Mouse (Mus musculus): ENCODE results near the gene Gm9964. TPM values are rescaled to one million over a fixed set of nuclear protein-coding genes. Genes with fewer than 3 reads are reported as not detected.
A peak's percentile ranks its signal among the peaks of the same experiment; 100 is the strongest.

Gene Gm9964
- polyA plus RNA-seq, 1 experiment from 2014 or later = not detected

DNA sequence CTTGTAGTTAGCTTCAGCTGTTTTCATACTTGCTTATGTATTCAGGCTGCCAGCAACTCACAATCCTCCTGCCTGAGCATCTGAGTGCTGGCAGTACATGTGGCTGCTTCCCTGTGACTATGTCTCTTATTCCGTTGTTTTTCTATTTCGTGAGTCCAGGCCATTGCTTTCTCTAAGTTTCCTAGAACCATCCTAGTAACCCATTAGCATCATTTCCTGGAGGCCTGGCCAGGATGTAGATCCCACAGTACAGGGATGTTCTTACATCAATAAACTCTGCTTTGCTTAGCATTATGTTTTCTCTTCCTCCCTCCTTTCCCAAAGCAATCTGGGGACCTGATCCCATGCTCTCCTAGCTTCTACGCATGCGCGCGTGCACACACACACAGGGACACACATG is 38.4 kb upstream of the Gm9964 start:
- H3K4me2 ChIP-seq (replicated peaks; ENCODE audit: low read depth, low read length) = no peak overlapping the region
- TF ChIP-seq EP300 (IDR thresholded peaks at IDR 0.05) = peak; percentile 56; the same call in 1 of the 2 replicates
- no peak for TF ChIP-seq CTCF (IDR thresholded peaks at IDR 0.05)
- H3K9ac ChIP-seq (replicated peaks; ENCODE audit: low read depth) = no peak overlapping the region
- no peak for ATAC-seq
- DNase-seq (ENCODE audit: low spot score) = peak; percentile 18
- no peaks in the 10 kb centered on the region for H3K36me3 ChIP-seq (ENCODE audit: insufficient read depth, low read length)
- no peak overlapping the region for H3K4me3 ChIP-seq (ENCODE audit: low read depth, low read length)
- no peaks in the 10 kb centered on the region for H3K9me3 ChIP-seq (ENCODE audit: low read length)
- H3K4me1 ChIP-seq (ENCODE audit: insufficient read depth, low read depth, low read length) = no peaks in the 10 kb centered on the region
- 79% methylated on average over 6 of the region's 6 CpGs for WGBS
- no peak overlapping the region for H3K27ac ChIP-seq (ENCODE audit: low read length)
- no peaks in the 10 kb centered on the region for H3K27me3 ChIP-seq (replicated peaks; ENCODE audit: insufficient read depth, low read length)

DNA sequence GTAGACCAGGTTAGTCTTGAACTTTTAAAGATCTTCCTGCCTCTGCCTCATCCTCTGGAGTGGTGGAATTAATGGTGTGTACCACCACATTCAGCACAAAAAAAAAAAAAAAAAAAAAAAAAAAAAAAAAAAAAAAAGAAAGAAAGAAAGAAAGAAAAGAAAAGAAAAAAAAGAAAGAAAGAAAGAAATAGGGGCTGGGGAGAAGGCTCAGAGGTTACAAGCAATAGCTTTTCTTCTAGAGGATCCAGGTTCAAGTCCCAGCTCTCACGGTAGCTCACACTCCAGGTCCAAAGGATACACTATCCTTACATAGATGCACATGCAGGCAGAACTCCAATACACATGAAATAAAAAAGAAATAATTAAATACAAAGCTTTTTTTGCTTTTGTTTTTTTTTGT is 32.9 kb upstream of the Gm9964 start:
- H3K27me3 ChIP-seq (replicated peaks; ENCODE audit: insufficient read depth, low read length) = no peaks in the 10 kb centered on the region
- H3K9me3 ChIP-seq (ENCODE audit: low read length) = no peaks in the 10 kb centered on the region
- ATAC-seq (no peak), DNase-seq (ENCODE audit: low spot score) (no peak)
- TF ChIP-seq EP300 (IDR thresholded peaks at IDR 0.05) (no peak), CTCF (IDR thresholded peaks at IDR 0.05) (no peak)
- no peaks in the 10 kb centered on the region for H3K4me1 ChIP-seq (ENCODE audit: insufficient read depth, low read depth, low read length)
- WGBS = 100% methylated on average over 1 of the region's 1 CpGs
- H3K36me3 ChIP-seq (ENCODE audit: insufficient read depth, low read length) = no peaks in the 10 kb centered on the region
- H3K27ac ChIP-seq (ENCODE audit: low read length) = no peak overlapping the region
- no peak overlapping the region for H3K4me2 ChIP-seq (replicated peaks; ENCODE audit: low read depth, low read length)
- no peak overlapping the region for H3K9ac ChIP-seq (replicated peaks; ENCODE audit: low read depth)
- no peak overlapping the region for H3K4me3 ChIP-seq (ENCODE audit: low read depth, low read length)

DNA sequence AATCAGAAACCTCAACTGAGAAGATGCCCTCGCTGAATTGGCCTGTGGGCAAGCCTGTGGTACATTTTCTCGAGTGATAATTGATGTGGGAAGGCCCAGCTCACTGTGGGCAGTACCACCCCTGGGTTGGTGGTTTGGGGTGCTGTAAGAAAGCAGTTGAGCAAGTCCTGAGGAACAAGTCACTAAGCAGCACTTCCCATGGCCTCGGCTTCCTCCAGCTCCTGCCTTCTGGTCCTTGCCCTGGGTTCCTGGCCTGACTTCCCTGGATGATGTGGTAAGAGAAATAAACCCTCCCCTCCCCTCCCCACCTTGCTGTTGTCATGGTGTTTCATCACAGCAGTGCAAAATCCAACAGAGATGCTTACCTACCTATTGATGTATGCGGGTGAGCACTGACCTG is 31.4 kb upstream of the Gm9964 start:
- Histone ChIP-seq H3K9ac (replicated peaks; ENCODE audit: low read depth) (no peak overlapping the region), H3K27me3 (replicated peaks; ENCODE audit: insufficient read depth, low read length) (no peaks in the 10 kb centered on the region), H3K27ac (ENCODE audit: low read length) (no peak overlapping the region), H3K4me2 (replicated peaks; ENCODE audit: low read depth, low read length) (no peak overlapping the region), H3K9me3 (ENCODE audit: low read length) (no peaks in the 10 kb centered on the region), H3K36me3 (ENCODE audit: insufficient read depth, low read length) (no peaks in the 10 kb centered on the region), H3K4me3 (ENCODE audit: low read depth, low read length) (no peak overlapping the region), H3K4me1 (ENCODE audit: insufficient read depth, low read depth, low read length) (no peaks in the 10 kb centered on the region)
- ATAC-seq (no peak), DNase-seq (ENCODE audit: low spot score) (no peak)
- WGBS = 78% methylated on average over 4 of the region's 4 CpGs
- TF ChIP-seq CTCF (IDR thresholded peaks at IDR 0.05) (no peak), EP300 (IDR thresholded peaks at IDR 0.05) (no peak)

DNA sequence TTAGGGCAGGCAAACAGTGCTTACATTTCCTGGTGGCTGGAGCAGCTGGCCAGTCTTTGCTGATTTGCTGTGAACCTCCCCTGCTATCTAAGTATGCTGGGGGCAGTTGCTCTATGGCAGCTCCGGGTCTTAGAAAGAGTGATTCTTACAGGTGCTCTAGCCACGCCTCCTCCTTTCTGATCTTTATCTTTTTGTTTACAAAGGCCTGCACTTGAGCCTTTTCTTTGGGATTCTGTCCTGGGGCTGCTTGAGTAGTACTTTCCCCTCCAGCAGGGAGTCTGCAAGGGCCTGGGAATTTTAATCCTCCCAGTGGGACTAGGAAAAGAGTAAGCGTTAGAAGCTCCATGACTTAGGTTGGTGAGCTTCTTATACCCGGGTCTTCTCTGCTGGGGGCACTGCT is 30.4 kb upstream of the Gm9964 start:
- TF ChIP-seq EP300 (IDR thresholded peaks at IDR 0.05) (no peak), CTCF (IDR thresholded peaks at IDR 0.05) (no peak)
- no peaks in the 10 kb centered on the region for H3K4me1 ChIP-seq (ENCODE audit: insufficient read depth, low read depth, low read length)
- H3K9me3 ChIP-seq (ENCODE audit: low read length) = no peaks in the 10 kb centered on the region
- WGBS = 19% methylated on average over 4 of the region's 4 CpGs
- H3K27me3 ChIP-seq (replicated peaks; ENCODE audit: insufficient read depth, low read length) = no peaks in the 10 kb centered on the region
- ATAC-seq (no peak), DNase-seq (ENCODE audit: low spot score) (no peak)
- H3K9ac ChIP-seq (replicated peaks; ENCODE audit: low read depth) = no peak overlapping the region
- no peaks in the 10 kb centered on the region for H3K36me3 ChIP-seq (ENCODE audit: insufficient read depth, low read length)
- H3K4me3 ChIP-seq (ENCODE audit: low read depth, low read length) = no peak overlapping the region
- H3K27ac ChIP-seq (ENCODE audit: low read length) = no peak overlapping the region
- H3K4me2 ChIP-seq (replicated peaks; ENCODE audit: low read depth, low read length) = no peak overlapping the region

DNA sequence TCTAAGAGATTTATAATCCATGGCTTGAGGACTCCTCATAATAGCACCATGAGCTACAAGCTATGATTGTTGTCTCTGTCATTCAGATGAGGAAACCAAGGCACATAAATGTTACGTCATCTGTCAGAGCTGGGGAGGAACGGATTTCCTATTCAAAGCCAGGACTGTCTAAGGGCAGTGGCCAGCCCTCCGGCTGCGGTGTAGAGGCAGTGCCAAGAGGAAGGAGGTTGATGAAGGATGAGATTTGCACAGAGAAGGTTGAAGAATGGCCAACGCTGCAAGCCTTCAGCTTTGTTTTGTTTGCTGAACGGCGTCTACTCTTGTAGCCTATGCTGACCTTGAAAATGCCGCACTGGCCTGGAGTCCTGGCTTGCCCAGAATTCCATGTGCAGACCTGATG is 29.0 kb upstream of the Gm9964 start:
- no peaks in the 10 kb centered on the region for H3K4me1 ChIP-seq (ENCODE audit: insufficient read depth, low read depth, low read length)
- no peaks in the 10 kb centered on the region for H3K36me3 ChIP-seq (ENCODE audit: insufficient read depth, low read length)
- H3K27me3 ChIP-seq (replicated peaks; ENCODE audit: insufficient read depth, low read length) = no peaks in the 10 kb centered on the region
- 54% methylated on average over 8 of the region's 8 CpGs for WGBS
- H3K9me3 ChIP-seq (ENCODE audit: low read length) = no peaks in the 10 kb centered on the region
- DNase-seq (ENCODE audit: low spot score) (peak; percentile 56), ATAC-seq (peak; percentile 62)
- H3K27ac ChIP-seq (ENCODE audit: low read length) = no peak overlapping the region
- TF ChIP-seq EP300 (IDR thresholded peaks at IDR 0.05) = peak; percentile 67
- no peak for TF ChIP-seq CTCF (IDR thresholded peaks at IDR 0.05)
- H3K4me3 ChIP-seq (ENCODE audit: low read depth, low read length) = no peak overlapping the region
- H3K9ac ChIP-seq (replicated peaks; ENCODE audit: low read depth) = no peak overlapping the region
- H3K4me2 ChIP-seq (replicated peaks; ENCODE audit: low read depth, low read length) = no peak overlapping the region

DNA sequence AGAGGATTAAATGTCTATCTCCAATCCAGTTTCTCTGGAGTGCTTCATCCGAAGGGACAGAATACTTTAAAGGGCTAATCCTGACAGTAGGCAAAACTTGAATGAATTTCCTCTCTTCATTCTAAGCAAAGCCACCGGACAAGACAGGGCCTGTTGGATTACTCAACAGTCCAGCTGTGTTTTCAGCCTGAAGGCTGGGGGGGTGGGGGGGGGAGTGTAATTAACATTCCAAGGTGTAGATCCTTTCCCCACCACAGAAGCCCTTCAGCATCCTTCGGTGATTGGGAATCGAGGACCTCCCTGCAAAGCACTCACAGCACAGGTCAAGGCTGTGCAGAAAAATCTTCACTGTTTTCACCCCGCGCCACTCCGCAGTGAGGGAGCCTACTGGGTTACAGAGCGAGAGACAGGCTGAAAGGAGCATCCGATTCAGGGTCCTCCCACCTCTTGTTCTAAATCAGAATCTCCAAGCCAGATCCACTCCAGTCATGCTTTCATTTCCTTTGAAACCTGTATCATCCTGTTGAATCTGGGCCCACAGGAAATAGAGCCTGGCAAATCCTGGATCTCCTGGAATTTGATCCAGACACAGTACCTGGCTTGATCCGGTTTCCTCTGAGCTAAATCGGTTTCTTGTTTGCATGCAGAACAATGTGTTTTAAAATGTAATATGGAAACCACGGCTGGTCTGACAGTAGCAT is 27.4 kb upstream of the Gm9964 start:
- WGBS = 51% methylated on average over 12 of the region's 12 CpGs

More for the DNA sequence above, 27.4 kb upstream of the Gm9964 start:
- H3K4me1 ChIP-seq (ENCODE audit: insufficient read depth, low read depth, low read length) = no peaks in the 10 kb centered on the region; the same call in 1 of the 2 replicates
- no peak overlapping the region for H3K4me3 ChIP-seq (ENCODE audit: low read depth, low read length)
- no peaks in the 10 kb centered on the region for H3K36me3 ChIP-seq (ENCODE audit: insufficient read depth, low read length)
- no peak overlapping the region for H3K9ac ChIP-seq (replicated peaks; ENCODE audit: low read depth)
- no peak overlapping the region for H3K27ac ChIP-seq (ENCODE audit: low read length)
- no peaks in the 10 kb centered on the region for H3K27me3 ChIP-seq (replicated peaks; ENCODE audit: insufficient read depth, low read length)
- no peaks in the 10 kb centered on the region for H3K9me3 ChIP-seq (ENCODE audit: low read length)
- no peak for ATAC-seq
- TF ChIP-seq EP300 (IDR thresholded peaks at IDR 0.05) = peak; percentile 48
- no peak for TF ChIP-seq CTCF (IDR thresholded peaks at IDR 0.05)
- no peak overlapping the region for H3K4me2 ChIP-seq (replicated peaks; ENCODE audit: low read depth, low read length)
- DNase-seq (ENCODE audit: low spot score) = peak; percentile 18

Measured in lung, postnatal 0 days (tissue).